Mouse (Mus musculus): ENCODE results near the gene Clec10a.

- TF ChIP-seq POLR2A (IDR thresholded peaks at IDR 0.05; ENCODE audit: control insufficient read depth, extremely low read depth, insufficient read depth, low read length, poor library complexity) (no peak), CTCF (IDR thresholded peaks at IDR 0.05; ENCODE audit: borderline replicate concordance, control insufficient read depth, extremely low read depth, insufficient read depth, low read length, poor library complexity) (peak; percentile 56; the same call in 1 of the 2 replicates)
Observed at GRCm38 (mm10) chr11:70177647-70178046, 21.6 kb downstream of the Clec10a start.
